Mouse (Mus musculus) right cerebral cortex, postnatal 36 days (tissue): ENCODE results near the gene Trip10.

Experiments used
- DNase-seq, 2 experiments: peaks; one replicate each; pipeline ENCODE4 v3.0.0; 2022; ENCODE audit warnings: low spot score in 2 of 2, mixed read lengths in 1 of 2

Gene Trip10

GRCm38 (mm10) chr17:57249186-57250181, at the start of gene Trip10:
TSS of gene Trip10 (plus strand) at chr17:57249455.
- peak; percentile 66 to 74 for DNase-seq

DNA sequence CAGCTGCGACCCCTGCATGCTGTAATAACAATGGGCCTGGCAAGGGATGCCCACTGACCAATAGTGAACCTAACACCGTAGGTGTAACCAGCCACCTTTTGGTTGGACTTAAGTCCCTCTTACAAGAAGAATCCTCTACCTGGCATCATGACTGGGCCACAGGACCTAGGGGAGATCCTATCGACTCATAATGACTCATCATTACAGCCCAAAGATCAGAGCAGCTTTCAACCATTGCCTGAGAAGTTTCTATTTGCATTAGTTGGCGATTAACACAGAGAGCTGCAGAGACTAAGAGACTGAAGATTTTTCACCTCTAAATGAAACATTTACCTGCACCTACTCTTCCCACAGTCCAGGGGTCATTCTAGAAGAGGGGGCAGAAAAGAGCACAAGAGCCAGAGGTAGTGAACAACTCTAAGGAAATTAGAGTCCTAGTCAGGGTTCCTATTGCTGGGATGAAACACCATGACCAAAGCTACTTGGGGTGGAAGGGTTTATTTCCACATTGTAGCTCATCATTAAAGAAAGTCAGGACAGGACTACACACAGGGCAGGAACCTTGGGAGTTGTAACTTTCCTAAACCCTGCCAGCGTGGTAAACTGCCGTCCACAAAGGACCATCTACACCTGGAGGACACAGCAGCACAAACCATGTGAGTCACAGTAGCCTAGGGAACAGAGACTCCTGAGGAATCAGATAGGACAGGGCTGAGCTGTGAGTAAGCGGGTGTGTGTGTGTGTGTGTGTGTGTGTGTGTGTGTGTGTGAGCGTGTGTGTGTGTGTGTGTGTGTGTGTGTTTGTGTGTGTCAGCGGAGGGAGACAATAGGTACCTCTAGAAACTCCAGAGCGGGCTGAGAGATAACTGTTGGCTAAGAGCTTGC, 47.2 kb upstream of the Trip10 start:
- no peak for DNase-seq

GRCm38 (mm10) chr17:57207938-57208337, 41.3 kb upstream of the Trip10 start:
- DNase-seq, result no peak

DNA sequence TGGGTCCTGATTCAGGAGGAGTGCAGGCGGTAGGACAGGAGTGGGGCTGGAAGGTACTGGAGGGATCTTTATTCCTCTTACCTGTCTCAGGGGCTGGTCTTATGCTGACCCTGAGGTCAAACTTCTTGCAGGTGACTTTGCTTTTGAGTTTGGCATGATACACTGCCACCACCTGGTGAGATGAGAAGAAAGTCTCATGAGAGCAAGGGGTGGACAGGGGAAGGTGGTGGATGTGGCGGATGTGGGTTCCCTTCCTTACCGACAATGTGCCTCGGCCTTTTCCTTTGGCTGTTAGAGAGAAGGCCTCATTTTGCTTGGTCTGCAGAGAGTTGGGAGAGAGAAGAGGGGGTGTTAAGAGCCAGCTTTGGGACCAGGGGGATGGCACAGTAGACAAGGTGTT, 39.9 kb upstream of the Trip10 start:
- no peak for DNase-seq

GRCm38 (mm10) chr17:57211501-57211900, 37.8 kb upstream of the Trip10 start:
- DNase-seq, result no peak

GRCm38 (mm10) chr17:57214676-57215387, 34.4 kb upstream of the Trip10 start:
- no peak for DNase-seq

- DNase-seq, result no peak
These were observed 30.8 kb upstream of the Trip10 start for GRCm38 (mm10) chr17:57218335-57218900.

DNA sequence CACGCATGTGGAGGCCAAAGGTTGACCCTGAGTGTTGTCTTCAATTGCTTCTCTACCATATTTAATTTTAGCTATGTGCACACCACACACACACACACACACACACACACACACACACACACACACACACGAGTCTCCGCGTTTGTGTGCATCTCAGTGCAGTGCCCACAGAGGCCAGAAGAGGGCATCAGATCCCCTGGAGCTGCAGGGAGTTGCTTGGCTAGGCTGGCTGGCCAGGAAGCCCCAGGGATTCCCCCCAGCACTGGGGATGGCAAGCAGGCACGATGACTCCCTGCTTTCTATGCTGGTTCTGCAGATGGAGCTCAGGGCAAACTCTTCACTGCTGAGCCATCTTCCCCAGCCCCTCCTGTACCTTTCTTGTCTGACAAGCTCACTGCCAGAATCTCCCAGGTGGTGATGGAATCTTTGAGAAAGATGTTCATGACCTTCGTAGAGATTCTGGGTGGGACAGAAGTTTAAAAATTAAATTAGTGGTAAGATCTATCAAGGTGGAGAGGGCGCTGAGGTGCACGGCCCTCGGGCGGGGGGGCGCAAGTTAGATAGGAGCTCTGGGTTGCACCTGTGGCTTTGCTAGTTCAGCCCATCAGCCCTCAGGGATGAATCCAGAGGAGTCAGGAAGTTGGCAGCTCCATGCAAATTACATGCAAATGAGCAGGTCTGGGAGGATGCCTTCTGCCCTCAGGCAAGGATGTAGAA, 29.9 kb upstream of the Trip10 start:
- peak in 1 of 2 experiments; percentile 25 for DNase-seq

- DNase-seq, result no peak
These were observed 29.4 kb upstream of the Trip10 start for GRCm38 (mm10) chr17:57219884-57220207.

GRCm38 (mm10) chr17:57221911-57222310, 27.3 kb upstream of the Trip10 start:
- DNase-seq, result no peak

DNA sequence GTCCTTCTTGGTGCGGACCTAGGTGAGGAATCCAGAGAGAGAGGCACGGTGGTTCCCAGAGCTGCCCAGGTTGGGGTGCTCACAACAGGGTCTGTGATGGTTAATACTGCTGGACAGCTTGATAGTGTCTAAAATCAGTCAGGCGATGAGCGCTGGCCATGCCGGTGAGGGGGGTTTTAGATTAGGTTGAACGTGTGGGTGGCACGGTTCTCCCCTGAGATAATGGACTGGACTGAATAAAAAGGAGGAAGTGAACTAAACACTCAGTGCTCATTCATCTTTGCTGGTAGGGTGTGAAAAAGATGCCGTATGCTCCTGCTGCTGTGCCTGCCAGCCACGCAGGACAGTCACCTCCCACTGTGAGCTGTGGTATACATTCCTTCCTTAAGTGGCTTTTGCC, 25.9 kb upstream of the Trip10 start:
- no peak for DNase-seq

- no peak for DNase-seq
These were observed 21.8 kb upstream of the Trip10 start for GRCm38 (mm10) chr17:57227468-57227867.

- DNase-seq, result no peak
These were observed 21.2 kb upstream of the Trip10 start, which contains the start of gene C3 for GRCm38 (mm10) chr17:57228014-57228413. TSS of gene C3 (minus strand) at chr17:57228136.

DNA sequence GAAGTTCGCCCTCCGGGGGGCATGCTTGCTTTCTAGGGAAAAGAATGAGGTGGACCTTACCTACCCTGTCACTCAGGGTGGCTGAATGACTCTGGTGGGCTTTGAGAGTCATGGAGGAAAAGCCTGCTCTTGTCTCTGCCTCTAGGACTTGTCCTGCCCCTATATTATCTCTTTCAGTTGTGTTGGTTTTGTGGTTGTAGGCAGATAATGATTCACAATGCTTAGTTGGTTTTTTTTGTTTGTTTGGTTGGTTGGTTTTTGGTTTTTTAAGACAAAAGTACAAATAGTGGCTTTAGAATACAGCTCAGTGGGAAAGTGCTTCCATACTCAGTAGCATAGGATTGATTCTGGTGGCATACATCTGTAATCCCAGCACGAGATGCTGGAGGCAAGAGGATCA, 20.4 kb upstream of the Trip10 start:
- no peak for DNase-seq

DNA sequence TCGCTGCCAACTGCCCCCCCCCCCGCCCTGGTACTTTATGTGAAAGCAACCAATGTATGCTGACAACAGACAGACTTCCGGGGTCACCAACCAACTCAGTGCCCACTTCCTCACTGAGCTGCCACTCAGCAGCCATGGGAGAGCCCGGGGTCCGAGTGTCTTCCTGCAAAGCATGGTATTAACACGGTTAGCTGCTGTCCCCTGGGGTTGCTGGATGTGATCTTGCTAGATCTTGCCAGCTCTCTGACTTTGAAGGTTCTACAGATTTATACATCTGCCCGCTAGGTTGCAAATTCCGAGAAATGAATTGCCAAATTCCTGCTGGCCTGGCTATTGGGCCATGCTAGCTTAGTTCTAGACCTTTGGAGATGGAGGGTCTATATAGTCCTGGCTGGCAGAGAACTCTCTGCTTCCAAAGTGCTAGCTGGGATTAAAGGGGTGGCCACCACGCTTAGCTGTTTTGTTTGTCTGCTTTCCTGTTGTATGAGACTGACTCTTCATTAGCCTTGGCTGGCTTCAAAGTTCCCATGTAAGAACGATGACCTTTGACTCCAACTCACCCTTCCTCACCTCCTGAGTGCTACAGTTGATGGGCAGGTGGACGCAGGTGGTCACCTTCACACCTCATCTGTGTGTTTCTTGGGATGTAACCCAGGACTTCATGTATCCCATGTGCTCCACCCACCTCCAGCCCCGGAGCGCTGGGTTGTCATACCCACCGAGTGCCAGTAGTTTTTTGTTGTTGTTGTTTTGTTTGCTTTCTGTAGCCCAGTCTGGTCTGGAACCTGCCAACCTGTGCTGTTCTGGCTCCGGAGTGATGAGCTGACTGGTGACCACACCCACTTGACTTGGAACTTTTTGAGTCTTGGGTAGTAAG, 19.2 kb upstream of the Trip10 start:
- DNase-seq, result no peak

DNA sequence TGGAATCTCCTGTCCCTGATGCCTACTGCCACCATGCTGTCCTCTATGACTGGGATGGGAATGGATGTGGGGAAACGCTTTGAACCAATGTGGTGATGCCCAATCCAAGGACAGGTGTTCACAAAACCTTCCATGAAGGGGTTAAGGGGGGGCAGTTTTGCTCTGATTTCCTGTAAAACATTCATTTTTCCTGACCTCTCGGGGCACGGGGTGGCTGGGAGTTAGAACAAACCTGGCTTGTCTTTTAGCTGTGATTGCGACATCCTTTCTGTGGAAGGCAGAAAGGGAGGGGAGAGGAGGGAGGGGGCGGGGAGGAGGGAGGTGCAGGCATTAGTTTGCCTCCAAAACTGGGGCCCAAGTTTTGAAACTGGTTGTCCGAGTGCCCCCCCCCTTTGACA, 18.5 kb upstream of the Trip10 start:
- DNase-seq, result no peak

DNA sequence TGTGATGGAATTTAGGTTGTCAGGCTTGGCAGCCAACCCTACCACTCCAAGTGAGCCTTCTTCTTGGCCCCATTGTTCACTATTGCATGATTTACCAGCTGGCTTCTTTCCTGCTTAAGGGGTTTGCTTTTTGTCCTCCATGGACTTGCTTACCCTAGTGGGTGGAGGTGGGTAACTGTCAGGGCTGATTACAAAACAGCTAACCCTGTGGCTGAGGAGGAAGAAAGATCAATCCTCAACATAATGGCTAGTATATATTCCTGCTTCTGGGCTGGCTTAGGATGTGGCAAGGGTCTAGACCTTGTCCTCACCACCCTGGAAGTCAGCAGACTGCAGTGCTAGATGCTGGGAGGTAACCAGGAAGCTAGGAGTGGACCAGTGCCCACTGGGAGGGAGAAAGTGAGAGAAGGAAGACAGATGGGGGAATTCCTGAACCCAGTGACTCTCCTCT, 17.9 kb upstream of the Trip10 start:
- no peak for DNase-seq

GRCm38 (mm10) chr17:57232200-57232599, 17.1 kb upstream of the Trip10 start:
- DNase-seq, result no peak

DNA sequence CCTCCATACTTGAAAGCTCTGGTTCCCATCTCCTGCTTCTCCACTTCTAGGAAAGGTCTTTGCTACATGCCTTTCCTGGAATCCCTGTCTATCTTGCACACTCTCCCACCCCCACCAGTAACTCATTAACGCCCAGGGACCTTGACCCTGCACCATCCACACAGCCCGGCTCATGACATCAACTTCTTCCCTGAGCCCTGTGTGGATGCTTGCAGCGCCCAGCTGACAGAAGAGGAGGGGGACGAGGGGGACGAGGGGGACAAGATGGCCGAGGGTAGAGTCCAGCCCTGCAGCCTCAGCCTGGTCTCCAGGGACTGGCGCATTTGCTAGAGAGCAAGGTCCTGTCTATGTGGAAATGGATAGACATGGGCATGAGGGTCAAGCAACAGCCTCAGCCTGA, 16.2 kb upstream of the Trip10 start:
- no peak for DNase-seq
